Mouse (Mus musculus): ENCODE results near the gene Dph2. TPM values are rescaled to one million over a fixed set of nuclear protein-coding genes. Genes with fewer than 3 reads are reported as not detected.

Gene Dph2
- total and polyA plus RNA-seq, 2 experiments from 2014 or later: 7.2 to 10.2 TPM

DNA sequence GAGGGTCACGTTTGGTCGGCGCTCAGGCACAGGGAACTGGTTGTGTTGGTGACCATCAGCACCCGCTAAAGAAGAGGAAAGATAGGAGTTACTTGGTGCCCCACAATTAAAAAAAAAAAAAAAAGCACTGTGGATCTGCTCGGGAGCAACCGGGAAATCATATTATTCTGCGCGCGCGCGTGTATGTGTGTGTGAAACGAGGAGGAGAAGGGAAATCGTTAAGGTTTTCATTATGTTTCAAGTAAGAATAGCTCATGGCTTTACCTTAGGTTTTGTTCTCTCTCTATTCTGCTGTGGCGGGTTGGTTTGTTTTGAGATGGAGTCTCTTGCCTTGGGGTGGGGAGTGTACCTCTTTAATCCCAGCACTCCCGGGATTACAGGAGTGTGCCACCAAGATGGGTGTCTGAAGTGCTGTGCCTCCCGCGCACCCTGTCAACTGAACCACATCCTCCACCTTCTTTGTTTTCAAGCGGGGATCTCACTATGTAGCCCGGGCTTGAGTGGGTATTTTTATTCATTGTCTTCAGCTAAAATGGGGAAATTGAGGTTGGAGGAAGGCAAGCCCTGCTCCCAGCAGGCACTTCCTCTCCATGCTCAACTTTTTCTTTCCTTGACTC, 23.8 kb upstream of the Dph2 start:
- H3K27ac ChIP-seq (ENCODE audit: low read depth): peak overlapping the region; percentile 83
- H3K4me3 ChIP-seq (ENCODE audit: low read depth, low read length): peak overlapping the region; percentile 72
- H3K4me1 ChIP-seq (ENCODE audit: control insufficient read depth, insufficient read depth): peaks cover 40% of the 10 kb centered on the region
- peak overlapping the region; percentile 72 for H3K9ac ChIP-seq (replicated peaks; ENCODE audit: low read depth, low read length)
- no peak for DNase-seq (ENCODE audit: low spot score)
- no peaks in the 10 kb centered on the region for H3K27me3 ChIP-seq (ENCODE audit: control insufficient read depth, insufficient read depth, low read length)
- no peak for ATAC-seq (ENCODE audit: insufficient read depth, low read depth)
- peaks cover 16% of the 10 kb centered on the region for H3K36me3 ChIP-seq (replicated peaks; ENCODE audit: control insufficient read depth, insufficient read depth, low read length)
- WGBS: 3% methylated on average over 19 of the region's 19 CpGs
- no peaks in the 10 kb centered on the region for H3K9me3 ChIP-seq (replicated peaks; ENCODE audit: control insufficient read depth, low read length)
- no peak for TF ChIP-seq EP300 (IDR thresholded peaks at IDR 0.05; ENCODE audit: low read depth)
- no peak for TF ChIP-seq CTCF (IDR thresholded peaks at IDR 0.05; ENCODE audit: low read depth)
- peak overlapping the region; percentile 75 for H3K4me2 ChIP-seq (ENCODE audit: low read depth, low read length)

DNA sequence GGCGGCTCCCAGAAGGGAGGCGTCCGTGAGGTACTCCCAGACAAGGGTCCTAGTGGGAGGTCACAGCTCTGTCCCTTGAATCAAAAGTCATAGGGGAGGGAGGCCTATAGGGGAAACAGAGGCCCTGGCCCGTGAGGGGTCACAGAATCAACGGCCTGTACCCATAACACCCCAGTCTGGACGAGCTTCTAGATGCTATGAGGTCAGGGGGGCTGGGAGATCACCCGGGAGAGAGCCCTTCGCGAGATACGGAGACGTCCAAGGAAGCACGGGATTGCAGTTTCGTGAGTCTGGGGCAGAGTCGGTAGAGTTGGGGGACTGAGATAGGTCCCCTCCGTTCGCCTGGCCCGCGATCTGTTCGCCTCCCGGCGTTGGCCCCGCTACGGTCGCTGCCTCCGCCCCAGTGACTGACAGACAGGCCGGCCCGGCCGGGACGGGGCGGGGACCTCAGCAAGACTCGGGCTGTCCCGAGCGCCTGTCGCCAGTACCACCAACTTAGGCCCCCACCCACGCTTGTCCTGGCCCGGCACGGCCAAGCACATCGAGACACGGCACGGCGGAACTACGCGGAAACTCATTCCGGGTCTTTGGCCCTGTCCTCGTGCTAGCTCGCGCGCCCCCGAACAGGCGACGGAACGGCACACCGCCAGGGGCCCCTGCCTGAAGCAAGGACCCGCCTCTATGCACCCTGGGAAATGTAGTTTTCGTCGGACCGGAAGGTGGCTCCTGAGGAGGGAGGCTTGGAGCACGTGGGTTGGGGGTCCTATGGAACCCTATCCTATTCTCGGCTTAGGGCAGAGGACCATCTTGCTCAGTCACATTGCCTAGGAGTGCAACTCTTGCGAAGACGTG, 23.0 kb upstream of the Dph2 start, which contains the start of gene Ipo13:
TSS of gene Ipo13 (minus strand) at position 409 of the 852 bp plus-strand sequence.
- no peaks in the 10 kb centered on the region for H3K27me3 ChIP-seq (ENCODE audit: control insufficient read depth, insufficient read depth, low read length)
- TF ChIP-seq EP300 (IDR thresholded peaks at IDR 0.05; ENCODE audit: low read depth): peak; percentile 87
- TF ChIP-seq CTCF (IDR thresholded peaks at IDR 0.05; ENCODE audit: low read depth): 0 out of 2 replicates have a peak, but pooled peaks have one; percentile 20

DNA sequence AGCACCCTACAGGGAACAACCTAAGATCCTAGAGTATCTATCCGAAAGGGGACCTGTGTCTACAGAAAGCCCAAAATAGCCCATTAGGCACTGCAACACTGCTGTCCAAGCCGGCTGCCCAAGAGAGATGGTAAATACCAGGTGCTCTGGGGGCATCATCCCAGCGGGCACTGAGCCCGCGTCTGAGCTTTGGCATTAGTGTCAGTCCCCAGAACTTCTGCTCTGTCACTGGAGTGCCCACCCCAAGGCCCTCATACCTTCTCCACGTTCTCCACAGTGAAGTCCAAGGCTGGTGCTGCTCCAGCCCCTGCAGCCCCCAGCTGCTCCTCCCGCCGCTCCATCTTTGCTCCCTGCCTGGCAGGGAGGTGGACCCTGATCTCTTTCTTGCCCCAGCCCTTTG, 22.2 kb upstream of the Dph2 start:
- Histone ChIP-seq H3K27ac (ENCODE audit: low read depth) (no peak overlapping the region), H3K4me2 (ENCODE audit: low read depth, low read length) (peak overlapping the region; percentile 75), H3K9ac (replicated peaks; ENCODE audit: low read depth, low read length) (peak overlapping the region; percentile 72), H3K36me3 (replicated peaks; ENCODE audit: control insufficient read depth, insufficient read depth, low read length) (peaks cover 17% of the 10 kb centered on the region), H3K9me3 (replicated peaks; ENCODE audit: control insufficient read depth, low read length) (no peaks in the 10 kb centered on the region), H3K4me3 (ENCODE audit: low read depth, low read length) (peak overlapping the region; percentile 72), H3K4me1 (ENCODE audit: control insufficient read depth, insufficient read depth) (peaks cover 49% of the 10 kb centered on the region), H3K27me3 (ENCODE audit: control insufficient read depth, insufficient read depth, low read length) (no peaks in the 10 kb centered on the region)
- TF ChIP-seq CTCF (IDR thresholded peaks at IDR 0.05; ENCODE audit: low read depth): no peak
- no peak for TF ChIP-seq EP300 (IDR thresholded peaks at IDR 0.05; ENCODE audit: low read depth)
- 11% methylated on average over 8 of the region's 8 CpGs for WGBS
- DNase-seq (ENCODE audit: low spot score) (no peak), ATAC-seq (ENCODE audit: insufficient read depth, low read depth) (no peak)

More for the DNA sequence above, 23.0 kb upstream of the Dph2 start, which contains the start of gene Ipo13:
- peaks cover 41% of the 10 kb centered on the region for H3K4me1 ChIP-seq (ENCODE audit: control insufficient read depth, insufficient read depth)
- H3K4me3 ChIP-seq (ENCODE audit: low read depth, low read length): peak within 1 kb of the TSS; percentile 72
- peak within 1 kb of the TSS; percentile 83 for H3K27ac ChIP-seq (ENCODE audit: low read depth)
- ATAC-seq (ENCODE audit: insufficient read depth, low read depth) (peak; percentile 88), DNase-seq (ENCODE audit: low spot score) (peak; percentile 85)
- H3K36me3 ChIP-seq (replicated peaks; ENCODE audit: control insufficient read depth, insufficient read depth, low read length): peaks cover 17% of the 10 kb centered on the region
- peak within 1 kb of the TSS; percentile 72 for H3K9ac ChIP-seq (replicated peaks; ENCODE audit: low read depth, low read length)
- H3K4me2 ChIP-seq (ENCODE audit: low read depth, low read length): peak within 1 kb of the TSS; percentile 75
- WGBS: under 1% methylated on average over 60 of the region's 61 CpGs
- no peaks in the 10 kb centered on the region for H3K9me3 ChIP-seq (replicated peaks; ENCODE audit: control insufficient read depth, low read length)

DNA sequence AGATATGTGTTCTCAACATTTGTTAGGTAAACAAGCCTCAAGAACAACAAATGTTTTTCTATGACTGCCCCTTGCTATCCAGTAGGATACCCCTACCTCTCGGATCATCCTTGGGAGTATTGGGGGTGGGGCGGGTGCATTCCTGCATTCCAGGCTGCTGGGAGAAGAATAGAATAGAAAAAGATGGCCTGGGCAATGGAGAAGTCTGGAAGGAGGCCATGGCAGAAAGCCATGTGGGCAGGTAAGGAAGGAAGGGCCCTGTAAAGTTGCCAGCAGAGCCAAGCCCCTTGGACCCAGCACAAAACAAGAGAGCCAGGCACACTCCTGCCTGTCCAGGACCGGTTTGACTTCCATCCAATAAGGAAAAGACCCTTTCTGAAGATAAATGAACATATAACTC, 21.6 kb upstream of the Dph2 start:
- ATAC-seq (ENCODE audit: insufficient read depth, low read depth): no peak
- peaks cover 48% of the 10 kb centered on the region for H3K4me1 ChIP-seq (ENCODE audit: control insufficient read depth, insufficient read depth)

DNA sequence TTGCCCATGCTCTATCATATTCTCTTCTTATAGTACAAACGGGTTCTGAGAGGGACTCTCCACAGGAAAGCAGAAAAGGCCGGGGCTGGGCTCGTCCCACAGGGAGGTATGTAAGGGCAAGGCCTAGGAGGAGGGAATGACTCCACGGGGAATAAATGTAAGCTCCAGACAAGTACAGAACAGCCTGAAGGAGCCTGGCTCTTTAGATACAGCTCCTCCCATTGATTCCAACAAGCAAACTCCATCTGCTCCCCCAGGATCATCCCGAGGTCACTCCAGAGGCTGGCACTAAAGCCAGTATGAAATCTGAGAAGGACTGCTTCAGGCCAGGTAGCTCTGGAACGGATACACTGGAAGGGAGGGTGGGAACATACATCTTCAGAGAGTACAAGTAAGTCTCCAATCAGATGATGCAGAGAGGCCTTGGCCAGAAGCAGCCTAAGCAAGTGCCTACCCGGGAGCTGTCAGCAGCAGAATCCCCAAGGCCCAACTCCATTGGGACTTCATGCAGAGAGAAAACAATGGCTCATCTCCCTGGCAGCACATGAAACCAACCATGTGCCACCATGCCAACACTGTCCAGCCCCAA, 20.9 kb upstream of the Dph2 start:
- ATAC-seq (ENCODE audit: insufficient read depth, low read depth): no peak
- TF ChIP-seq EP300 (IDR thresholded peaks at IDR 0.05; ENCODE audit: low read depth): no peak
- TF ChIP-seq CTCF (IDR thresholded peaks at IDR 0.05; ENCODE audit: low read depth): no peak
- DNase-seq (ENCODE audit: low spot score): no peak
- no peak overlapping the region for H3K4me3 ChIP-seq (ENCODE audit: low read depth, low read length)
- peaks cover 41% of the 10 kb centered on the region for H3K4me1 ChIP-seq (ENCODE audit: control insufficient read depth, insufficient read depth)
- 0 out of 2 replicates have a peak overlapping the region, but pooled peaks have one; percentile 9 for H3K9ac ChIP-seq (replicated peaks; ENCODE audit: low read depth, low read length)
- H3K27me3 ChIP-seq (ENCODE audit: control insufficient read depth, insufficient read depth, low read length): no peaks in the 10 kb centered on the region
- peaks cover 17% of the 10 kb centered on the region for H3K36me3 ChIP-seq (replicated peaks; ENCODE audit: control insufficient read depth, insufficient read depth, low read length)
- H3K27ac ChIP-seq (ENCODE audit: low read depth): no peak overlapping the region
- H3K9me3 ChIP-seq (replicated peaks; ENCODE audit: control insufficient read depth, low read length): no peaks in the 10 kb centered on the region
- WGBS: 54% methylated on average over 7 of the region's 7 CpGs
- peak overlapping the region; percentile 75; the same call in 1 of the 2 replicates for H3K4me2 ChIP-seq (ENCODE audit: low read depth, low read length)

More for the DNA sequence above, 21.6 kb upstream of the Dph2 start:
- no peak for TF ChIP-seq CTCF (IDR thresholded peaks at IDR 0.05; ENCODE audit: low read depth)
- TF ChIP-seq EP300 (IDR thresholded peaks at IDR 0.05; ENCODE audit: low read depth): no peak
- DNase-seq (ENCODE audit: low spot score): no peak
- H3K4me3 ChIP-seq (ENCODE audit: low read depth, low read length): 0 out of 2 replicates have a peak overlapping the region, but pooled peaks have one; percentile 72
- H3K27ac ChIP-seq (ENCODE audit: low read depth): no peak overlapping the region
- H3K9ac ChIP-seq (replicated peaks; ENCODE audit: low read depth, low read length): no peak overlapping the region
- 41% methylated on average over 3 of the region's 3 CpGs for WGBS
- peak overlapping the region; percentile 75 for H3K4me2 ChIP-seq (ENCODE audit: low read depth, low read length)
- peaks cover 17% of the 10 kb centered on the region for H3K36me3 ChIP-seq (replicated peaks; ENCODE audit: control insufficient read depth, insufficient read depth, low read length)
- H3K9me3 ChIP-seq (replicated peaks; ENCODE audit: control insufficient read depth, low read length): no peaks in the 10 kb centered on the region
- no peaks in the 10 kb centered on the region for H3K27me3 ChIP-seq (ENCODE audit: control insufficient read depth, insufficient read depth, low read length)
